Mouse (Mus musculus) left cerebral cortex, postnatal 10 days (tissue): ENCODE results near the gene Pdcd2. TPM values are rescaled to one million over a fixed set of nuclear protein-coding genes. Genes with fewer than 3 reads are reported as not detected.
"Not testable (repeated sequence)": the region's sequence is repeated elsewhere in the genome, so short reads cannot be mapped to it uniquely, and the experiment has no call there.

Experiments used
- DNase-seq, 2 experiments: peaks; one replicate each; pipeline ENCODE4 v3.0.0; 2021 to 2022; ENCODE audit warnings: low spot score in 2 of 2, mixed read lengths in 1 of 2; ENCODE audit errors: extremely low spot score in 1 of 2
- intact Hi-C: fragments of 180-260 bp; cut with DNase I; formaldehyde crosslinking; loops from one replicate; pipeline ENCODE4 v1.15.1; 2025
- total RNA-seq, 2 experiments: library from RNA; stranded (reverse); gene quantifications; 2 replicates each; pipeline ENCODE4 v1.2.3; 2021

Gene Pdcd2
- 10 to 100 TPM; 15.0 to 17.5 TPM for total RNA-seq

DNA sequence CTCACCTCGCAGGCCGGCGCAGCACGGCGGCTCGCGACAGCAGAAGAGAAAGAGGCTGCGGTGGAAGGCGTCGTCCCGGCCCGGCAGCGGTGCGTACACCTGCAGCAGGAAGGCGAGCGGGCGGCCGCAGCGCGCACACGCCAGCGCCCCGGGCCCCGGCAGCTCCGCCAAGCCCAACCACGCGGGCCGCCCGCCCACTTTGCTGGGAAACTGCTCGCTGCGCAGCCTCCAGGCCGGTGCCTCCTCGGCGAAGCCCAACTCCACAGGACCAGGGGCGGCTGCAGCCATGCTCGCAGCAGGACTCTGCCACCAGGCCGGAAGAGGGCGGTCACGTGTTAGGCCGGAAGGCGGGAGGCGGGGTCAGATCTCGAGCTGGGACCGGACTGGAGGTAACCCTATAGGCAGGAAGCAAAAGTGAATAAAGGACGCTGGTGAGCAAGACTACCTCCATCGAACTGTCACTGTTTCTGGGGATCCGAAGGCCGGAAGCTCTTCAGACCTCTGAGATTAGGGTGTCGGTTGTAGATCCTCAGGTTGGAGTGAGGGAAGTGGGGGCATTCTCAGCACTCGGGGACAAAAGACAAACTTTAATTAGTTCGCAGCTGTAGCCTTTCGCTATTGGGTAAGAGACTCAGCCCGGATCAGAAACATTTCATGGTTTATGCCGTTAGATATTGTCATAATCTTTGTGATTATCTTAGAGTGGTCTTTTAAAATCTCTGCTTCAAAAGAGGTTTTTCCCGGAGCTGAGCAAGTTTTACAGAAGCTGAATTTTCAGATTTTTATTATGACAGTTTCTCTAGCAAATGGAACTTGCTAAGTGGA lies at the start of gene Pdcd2:
Pdcd2 (minus strand) TSS at position 316 of the 825 bp plus-strand sequence.
- DNase-seq: peak; percentile 87 to 97
- intact Hi-C loops: loop anchor here (5.0 kb wide), 1 partner anchor 195 kb away; no protein-coding TSS in a partner anchor

DNA sequence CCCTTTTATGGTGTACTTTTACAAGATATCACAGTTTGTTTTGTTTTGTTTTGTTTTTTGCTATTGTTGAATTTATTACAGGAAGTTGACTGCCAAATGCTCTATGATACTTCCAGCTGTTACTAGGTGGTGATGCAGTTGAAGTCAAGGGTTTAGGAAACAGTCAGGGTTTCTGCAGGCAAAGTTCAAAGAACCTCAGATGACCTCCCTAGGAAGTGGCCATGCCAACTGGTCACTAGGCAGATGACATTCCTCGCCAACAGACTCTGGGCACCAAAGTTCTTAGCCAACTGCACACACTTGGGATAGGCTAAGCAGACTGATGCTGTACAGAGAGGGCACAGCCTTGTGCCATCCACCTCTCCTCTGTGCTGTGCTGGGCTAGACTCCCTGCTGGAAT lies 48.0 kb upstream of the Pdcd2 start:
- intact Hi-C loops: no loop called here
- no peak for DNase-seq

- DNase-seq: no peak
- intact Hi-C loops: no loop called here
Measured at GRCm38 (mm10) chr17:15566908-15567307, 39.8 kb upstream of the Pdcd2 start.

- intact Hi-C loops: no loop called here
Measured at GRCm38 (mm10) chr17:15564928-15565300, 37.8 kb upstream of the Pdcd2 start.

DNA sequence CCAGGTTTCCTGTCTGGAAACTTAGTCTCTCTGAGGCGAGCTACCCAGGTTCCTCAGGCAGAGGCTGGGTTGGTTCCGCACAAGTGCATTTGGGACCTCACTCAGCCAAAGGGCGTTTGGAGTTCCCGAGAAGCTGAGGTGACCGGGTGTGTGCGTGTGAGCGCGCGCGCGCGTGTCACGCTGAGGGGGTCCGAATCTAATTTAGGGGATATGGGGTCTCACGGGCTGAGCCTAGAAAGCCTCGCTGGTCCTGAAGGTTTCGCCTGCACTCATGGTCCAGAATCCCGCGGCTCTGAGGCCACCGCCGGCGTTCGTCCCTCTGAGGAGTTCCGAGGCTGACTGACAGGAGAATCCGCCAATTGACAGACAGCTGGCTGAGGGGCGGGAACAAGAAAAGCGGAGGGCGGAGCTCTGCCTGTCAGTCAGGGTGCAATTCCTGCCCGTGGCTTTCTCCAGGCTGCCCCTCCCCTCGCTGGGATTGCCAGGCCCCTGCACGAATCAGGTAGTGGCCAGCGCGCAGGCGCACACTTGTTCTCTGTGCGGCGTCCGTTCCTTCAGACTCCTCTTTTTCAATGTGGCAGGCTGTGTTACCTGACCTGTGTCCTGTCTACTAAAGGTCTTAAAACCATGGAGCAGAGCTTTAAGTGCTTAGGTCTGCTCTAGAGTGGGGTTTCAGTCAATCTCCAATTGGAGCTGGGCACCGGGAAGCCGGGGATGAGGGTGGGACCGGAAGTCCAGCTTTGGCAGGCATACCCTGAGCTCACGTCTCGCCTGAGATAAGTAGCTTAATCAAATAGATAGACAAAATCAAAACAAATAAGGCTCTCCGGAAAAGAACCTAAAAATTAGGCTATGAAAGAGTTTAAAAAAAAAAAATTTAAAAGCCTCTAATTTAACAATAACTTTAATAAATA lies 37.2 kb upstream of the Pdcd2 start, which contains the start of gene Prdm9:
Prdm9 (minus strand) TSS at position 341 of the 914 bp plus-strand sequence.
- intact Hi-C loops: no loop called here
- DNase-seq: peak; percentile 99

More at GRCm38 (mm10) chr17:15564928-15565300, 37.8 kb upstream of the Pdcd2 start:
- peak in 1 of 2 experiments; percentile 24 for DNase-seq

DNA sequence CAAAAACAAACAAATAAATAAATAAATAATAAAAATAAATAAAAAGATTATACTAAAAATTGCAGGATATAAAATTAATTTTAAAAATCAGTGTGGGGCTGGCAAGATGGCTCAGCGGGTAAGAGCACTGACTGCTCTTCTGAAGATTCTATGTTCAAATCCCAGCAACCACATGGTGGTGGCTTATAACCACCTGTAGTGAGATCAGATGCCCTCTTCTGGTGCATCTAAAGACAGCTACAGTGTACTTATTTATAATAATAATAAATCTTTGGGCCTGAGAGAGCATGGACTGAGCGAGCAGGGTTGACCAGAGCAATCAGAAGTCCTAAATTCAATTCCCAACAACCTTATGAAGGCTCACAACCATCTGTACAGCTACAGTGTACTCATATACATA lies 32.8 kb upstream of the Pdcd2 start:
- no peak for DNase-seq
- intact Hi-C loops: no loop called here

DNA sequence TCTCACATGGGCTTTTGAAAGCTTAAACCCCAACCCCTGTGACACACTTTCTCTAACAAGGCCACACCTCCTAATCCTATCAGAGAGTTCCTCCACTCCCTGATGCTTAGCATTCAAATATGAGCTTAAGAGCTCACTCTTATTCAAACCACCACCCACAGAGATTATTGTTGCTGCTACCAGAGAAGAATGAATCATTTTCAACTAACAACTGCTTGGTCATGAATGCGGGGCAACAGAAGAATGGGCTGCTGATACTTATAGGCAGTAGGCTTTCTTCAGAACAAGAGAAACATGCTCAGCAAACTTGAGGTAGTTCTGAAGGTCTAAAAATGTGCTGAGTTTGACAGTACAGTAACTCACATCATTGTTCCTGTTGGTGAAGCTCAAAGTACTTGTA lies 22.6 kb upstream of the Pdcd2 start:
- intact Hi-C loops: no loop called here
- DNase-seq: no peak

DNA sequence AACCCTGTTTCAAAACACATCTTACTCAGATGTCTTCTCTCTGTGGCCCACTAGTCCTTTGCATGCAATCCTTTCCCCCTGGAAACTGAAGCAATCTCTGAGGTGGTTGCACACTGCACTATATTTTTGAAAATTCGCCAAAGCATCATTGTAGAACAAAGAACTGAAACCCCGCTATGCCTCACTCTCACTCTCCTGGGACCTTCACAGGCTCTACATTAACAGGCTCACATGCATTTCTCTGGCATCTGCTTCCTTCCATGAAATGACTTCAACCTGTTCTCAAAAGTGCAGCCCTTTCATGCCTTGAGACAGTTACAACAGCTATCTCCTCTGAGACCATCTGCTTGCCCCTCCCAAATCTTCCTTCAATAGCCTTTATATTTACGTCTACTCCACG lies 19.3 kb upstream of the Pdcd2 start:
- intact Hi-C loops: no loop called here

GRCm38 (mm10) chr17:15543868-15544267 lies 16.8 kb upstream of the Pdcd2 start:
- intact Hi-C loops, DNase-seq: not testable (repeated sequence)

More for the DNA sequence above, 19.3 kb upstream of the Pdcd2 start:
- no peak for DNase-seq

DNA sequence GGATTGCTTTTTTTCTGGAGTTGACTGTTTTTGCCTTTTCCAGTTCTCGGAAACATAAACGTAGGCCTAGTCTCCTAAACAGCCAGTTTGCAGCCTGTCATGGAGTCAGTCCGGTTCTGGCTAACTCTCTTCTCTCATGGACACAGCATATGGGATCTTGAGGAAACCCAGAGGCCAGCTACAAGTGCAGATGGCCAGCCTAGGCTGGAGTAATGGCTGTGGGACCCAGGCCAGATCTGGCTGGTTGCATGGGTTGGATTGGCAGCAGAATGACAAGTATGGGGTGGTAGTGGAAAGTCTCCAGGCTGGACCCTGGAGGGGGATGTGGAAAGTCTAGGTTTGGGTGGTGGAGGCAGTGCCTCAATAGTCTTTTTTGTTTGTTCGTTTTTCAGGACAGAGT lies 13.2 kb upstream of the Pdcd2 start:
- intact Hi-C loops: no loop called here
- DNase-seq: no peak

- intact Hi-C loops: no loop called here
- DNase-seq: peak in 1 of 2 experiments; percentile 45
Measured at GRCm38 (mm10) chr17:15536457-15536904, 9.4 kb upstream of the Pdcd2 start.

GRCm38 (mm10) chr17:15535943-15536342 lies 8.8 kb upstream of the Pdcd2 start:
- no peak for DNase-seq
- intact Hi-C loops: no loop called here

DNA sequence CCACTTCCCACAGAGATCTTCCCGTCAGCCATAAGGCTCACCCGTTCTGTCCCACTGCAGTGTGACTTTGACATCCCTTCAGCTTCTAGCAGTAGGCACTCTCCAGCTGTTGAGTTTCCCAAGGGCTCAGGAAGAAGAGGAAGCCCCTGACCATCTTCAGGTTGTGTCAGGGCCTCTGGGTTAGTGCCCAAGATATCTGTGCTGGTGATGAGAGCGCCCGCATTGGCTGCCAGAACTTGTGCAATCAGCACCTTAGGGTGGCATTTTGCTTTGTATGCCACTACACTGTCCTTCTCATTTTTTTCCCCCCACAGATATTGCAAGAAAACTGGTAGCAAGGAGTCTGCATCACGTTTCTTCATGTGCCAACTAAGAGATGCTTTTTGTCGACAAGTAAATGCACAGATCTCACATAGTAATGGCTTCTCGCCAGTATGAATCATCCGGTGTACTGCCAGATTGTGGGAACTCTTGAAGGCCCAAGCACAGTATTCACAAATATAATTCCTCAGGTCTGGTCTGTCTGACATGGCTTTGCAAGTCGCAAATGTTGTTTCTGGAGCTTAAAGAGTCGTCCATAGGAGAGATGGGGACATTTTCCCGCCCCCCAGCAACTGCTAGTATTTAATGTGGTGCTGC lies 8.2 kb upstream of the Pdcd2 start:
- intact Hi-C loops: no loop called here
- peak in 1 of 2 experiments; percentile 44 for DNase-seq

- intact Hi-C loops: no loop called here
Measured at GRCm38 (mm10) chr17:15530141-15530540, 3.0 kb upstream of the Pdcd2 start.

GRCm38 (mm10) chr17:15528887-15529286 lies 1.8 kb upstream of the Pdcd2 start:
- intact Hi-C loops: loop anchor here (2.0 to 5.0 kb wide), 2 partner anchors 34 to 193 kb away; no protein-coding TSS in a partner anchor

More at GRCm38 (mm10) chr17:15530141-15530540, 3.0 kb upstream of the Pdcd2 start:
- peak; percentile 39 to 57 for DNase-seq

DNA sequence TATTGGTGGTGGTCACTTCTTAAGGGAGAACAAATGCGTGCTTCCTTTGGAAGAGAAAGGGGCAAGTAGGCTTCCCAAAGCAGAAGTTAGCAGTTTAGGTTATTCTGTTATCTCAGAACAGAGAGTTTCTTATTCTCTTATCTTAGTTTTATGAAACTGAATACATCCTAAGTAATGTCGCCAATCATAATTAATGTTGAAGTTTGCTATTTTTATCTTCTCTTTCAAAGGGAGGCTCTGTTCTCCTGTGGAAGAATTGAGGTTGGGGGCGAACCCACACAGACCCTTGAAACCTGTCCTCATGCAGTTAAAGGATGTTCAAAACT lies 673 bp upstream of the Pdcd2 start:
- intact Hi-C loops: loop anchor here (2.0 to 5.0 kb wide), 2 partner anchors 35 to 195 kb away; no protein-coding TSS in a partner anchor
- no peak for DNase-seq

More at GRCm38 (mm10) chr17:15528887-15529286, 1.8 kb upstream of the Pdcd2 start:
- DNase-seq: no peak

DNA sequence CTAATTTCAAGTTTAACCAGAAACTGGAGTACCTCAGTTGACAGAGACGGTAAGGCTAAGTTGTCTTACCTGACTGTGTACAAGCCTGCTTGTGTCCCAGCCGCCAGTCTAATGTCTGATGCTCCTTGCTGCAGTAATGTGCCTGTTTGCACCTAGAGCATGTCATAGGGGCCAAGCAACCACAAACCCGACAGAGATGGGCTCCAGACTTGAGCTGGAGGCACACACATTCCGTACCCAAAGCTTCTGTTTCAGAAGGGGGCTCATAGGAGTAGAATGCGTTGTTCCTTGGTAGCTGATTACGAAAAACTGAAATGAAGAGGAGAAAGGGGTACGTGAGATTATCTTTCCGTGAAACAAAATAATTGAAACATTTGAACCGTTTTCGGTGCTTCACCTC lies 797 bp downstream of the Pdcd2 start:
- peak in 1 of 2 experiments; percentile 6 for DNase-seq

GRCm38 (mm10) chr17:15518766-15519165 lies 8.3 kb downstream of the Pdcd2 start:
- intact Hi-C loops: no loop called here
- no peak for DNase-seq

More for the DNA sequence above, 797 bp downstream of the Pdcd2 start:
- intact Hi-C loops: loop anchor here (5.0 kb wide), 1 partner anchor 196 kb away; no protein-coding TSS in a partner anchor

- DNase-seq: no peak
- intact Hi-C loops: no loop called here
Measured at GRCm38 (mm10) chr17:15518186-15518585, 8.9 kb downstream of the Pdcd2 start.
